Mouse (Mus musculus) embryonic facial prominence, embryonic 11.5 days (tissue): ENCODE measurements around the gene Edrf1. TPM values are rescaled to one million over a fixed set of nuclear protein-coding genes. Genes with fewer than 3 reads are reported as not detected.
A peak's percentile ranks its signal among the peaks of the same experiment; 100 is the strongest.

Experiments
- ATAC-seq: fragments of 200-750 bp; cut with Nextera tagmentation; replicated peaks from 2 replicates; pipeline ENCODE4 v1.8.0; 2017; ENCODE audit warnings: low read depth; ENCODE audit not compliant: insufficient number of reproducible peaks, low FRiP score, low TSS enrichment
- DNase-seq: peaks from one replicate; pipeline ENCODE4 v3.0.0-alpha.2; 2015; ENCODE audit warnings: low spot score
- H3K27ac ChIP-seq: fragments of 300-500 bp; sonication (generic); replicated peaks from 2 replicates; pipeline ENCODE4 v1.5.1; 2014; ENCODE audit warnings: mild to moderate bottlenecking, low read depth, low read length, control low read depth
- H3K27me3 ChIP-seq: fragments of 300-500 bp; sonication (generic); 2 replicates; pipeline ENCODE4 v1.6.1; 2014; ENCODE audit warnings: mild to moderate bottlenecking, low read length, moderate library complexity, mixed read lengths; ENCODE audit not compliant: control insufficient read depth, insufficient read depth
- H3K36me3 ChIP-seq: fragments of 300-500 bp; sonication (generic); replicated peaks from 2 replicates; pipeline ENCODE4 v1.6.1; 2014; ENCODE audit warnings: low read depth, mild to moderate bottlenecking, low read length, moderate library complexity, mixed read lengths; ENCODE audit not compliant: control insufficient read depth, insufficient read depth
- H3K4me1 ChIP-seq: fragments of 300-500 bp; sonication (generic); 2 replicates; pipeline ENCODE4 v1.6.1; 2014; ENCODE audit warnings: low read length, mixed read lengths; ENCODE audit not compliant: control insufficient read depth, insufficient read depth
- H3K4me2 ChIP-seq: fragments of 300-500 bp; sonication (generic); 2 replicates; pipeline ENCODE4 v1.6.1; 2014; ENCODE audit warnings: low read depth, mild to moderate bottlenecking, control low read depth, low read length, moderate library complexity
- H3K4me3 ChIP-seq: fragments of 300-500 bp; sonication (generic); 2 replicates; pipeline ENCODE4 v1.5.1; 2014; ENCODE audit warnings: low read depth, low read length, control low read depth
- H3K9ac ChIP-seq: fragments of 300-500 bp; sonication (generic); replicated peaks from 2 replicates; pipeline ENCODE4 v1.6.1; 2014; ENCODE audit warnings: mild to moderate bottlenecking, control low read depth, low read length
- H3K9me3 ChIP-seq: fragments of 300-500 bp; sonication (generic); replicated peaks from 2 replicates; pipeline ENCODE4 v1.6.1; 2016; ENCODE audit warnings: mild to moderate bottlenecking, low read length, inconsistent platforms, mixed read lengths; ENCODE audit not compliant: control insufficient read depth
- WGBS: fragments of 180-500 bp; shearing (Covaris S2); extraction: QIAGEN DNeasy Blood & Tissue Kit; methylation state at CpG from one replicate; pipeline ENCODE4 v1.1.7; 2014; 5-methylcytosine and 5-hydroxymethylcytosine counted together
- polyA plus RNA-seq: library from polyadenylated mRNA; unstranded; fragments of >200 nt; fragmentation: Nextera tagmentation; extraction: Ambion mirVana; gene quantifications from 2 replicates; pipeline ENCODE4 v1.2.1, GENCODE M21; 2014

The Edrf1 gene
- 29.2 and 37.2 TPM in 2 replicates for polyA plus RNA-seq

GRCm38 (mm10) chr7:133637361-133638305 is at the start of gene Edrf1:
TSS of gene Edrf1 (plus strand) at chr7:133637543.
- Histone ChIP-seq H3K4me1 (no peaks in the 10 kb centered on the region; the same call in 1 of the 2 replicates), H3K36me3 (no peaks in the 10 kb centered on the region; the same call in 1 of the 2 replicates), H3K4me2 (peak within 1 kb of the TSS; percentile 80), H3K9ac (peak within 1 kb of the TSS; percentile 90), H3K9me3 (no peaks in the 10 kb centered on the region), H3K4me3 (peak within 1 kb of the TSS; percentile 94), H3K27me3 (no peaks in the 10 kb centered on the region), H3K27ac (peak within 1 kb of the TSS; percentile 85)
- under 1% methylated on average over 81 of the region's 81 CpGs for WGBS
- DNase-seq (peak; percentile 99), ATAC-seq (peak; percentile 94)

- Histone ChIP-seq H3K4me3 (no peak overlapping the region), H3K36me3 (no peaks in the 10 kb centered on the region), H3K27me3 (no peaks in the 10 kb centered on the region), H3K4me2 (no peak overlapping the region), H3K4me1 (no peaks in the 10 kb centered on the region), H3K27ac (no peak overlapping the region), H3K9ac (no peak overlapping the region), H3K9me3 (no peaks in the 10 kb centered on the region)
- 68% methylated on average over 1 of the region's 1 CpGs for WGBS
- no peak for ATAC-seq
- no peak for DNase-seq
Observed at GRCm38 (mm10) chr7:133591750-133592149, 45.6 kb upstream of the Edrf1 start.

- WGBS: 50% methylated on average over 1 of the region's 1 CpGs
Observed at GRCm38 (mm10) chr7:133600558-133600957, 36.8 kb upstream of the Edrf1 start.

GRCm38 (mm10) chr7:133602058-133602457 is 35.3 kb upstream of the Edrf1 start, which contains the start of gene Tex36:
TSS of gene Tex36 (minus strand) at chr7:133602158.
- 73% methylated on average over 2 of the region's 2 CpGs for whole genome bisulfite sequencing
- no peak within 1 kb of the TSS for H3K4me3 ChIP-seq
- ATAC-seq: no peak
- H3K27ac ChIP-seq: no peak within 1 kb of the TSS
- no peak for DNase-seq
- no peaks in the 10 kb centered on the region for H3K9me3 ChIP-seq
- no peaks in the 10 kb centered on the region for H3K27me3 ChIP-seq
- no peak within 1 kb of the TSS for H3K4me2 ChIP-seq
- no peak within 1 kb of the TSS for H3K9ac ChIP-seq
- no peaks in the 10 kb centered on the region for H3K4me1 ChIP-seq
- H3K36me3 ChIP-seq: no peaks in the 10 kb centered on the region

More at GRCm38 (mm10) chr7:133600558-133600957, 36.8 kb upstream of the Edrf1 start:
- Histone ChIP-seq H3K36me3 (no peaks in the 10 kb centered on the region), H3K4me1 (no peaks in the 10 kb centered on the region), H3K9me3 (no peaks in the 10 kb centered on the region), H3K4me2 (no peak overlapping the region), H3K9ac (no peak overlapping the region), H3K4me3 (no peak overlapping the region), H3K27me3 (no peaks in the 10 kb centered on the region), H3K27ac (no peak overlapping the region)
- ATAC-seq (no peak), DNase-seq (no peak)

GRCm38 (mm10) chr7:133603156-133603555 is 34.2 kb upstream of the Edrf1 start:
- H3K4me1 ChIP-seq: no peaks in the 10 kb centered on the region
- no peaks in the 10 kb centered on the region for H3K9me3 ChIP-seq
- H3K36me3 ChIP-seq: no peaks in the 10 kb centered on the region
- ATAC-seq (no peak), DNase-seq (no peak)
- H3K9ac ChIP-seq: no peak overlapping the region
- no peak overlapping the region for H3K4me3 ChIP-seq
- no peaks in the 10 kb centered on the region for H3K27me3 ChIP-seq
- no peak overlapping the region for H3K4me2 ChIP-seq
- WGBS: 77% methylated on average over 2 of the region's 2 CpGs
- no peak overlapping the region for H3K27ac ChIP-seq

GRCm38 (mm10) chr7:133604427-133605081 is 32.8 kb upstream of the Edrf1 start:
- no peak overlapping the region for H3K9ac ChIP-seq
- H3K27me3 ChIP-seq: no peaks in the 10 kb centered on the region
- H3K9me3 ChIP-seq: no peaks in the 10 kb centered on the region
- ATAC-seq (no peak), DNase-seq (no peak)
- H3K36me3 ChIP-seq: no peaks in the 10 kb centered on the region
- no peak overlapping the region for H3K27ac ChIP-seq
- no peaks in the 10 kb centered on the region for H3K4me1 ChIP-seq
- H3K4me3 ChIP-seq: no peak overlapping the region
- 81% methylated on average over 13 of the region's 13 CpGs for WGBS
- H3K4me2 ChIP-seq: no peak overlapping the region

- WGBS: 83% methylated on average over 5 of the region's 5 CpGs
- Histone ChIP-seq H3K36me3 (no peaks in the 10 kb centered on the region), H3K9ac (no peak overlapping the region), H3K4me3 (no peak overlapping the region), H3K4me1 (no peaks in the 10 kb centered on the region), H3K4me2 (no peak overlapping the region), H3K27me3 (no peaks in the 10 kb centered on the region), H3K27ac (no peak overlapping the region), H3K9me3 (no peaks in the 10 kb centered on the region)
- no peak for ATAC-seq
- no peak for DNase-seq
Observed at GRCm38 (mm10) chr7:133607331-133607730, 30.0 kb upstream of the Edrf1 start.
